Mouse (Mus musculus): ENCODE results near the gene Dennd1a. TPM values are rescaled to one million over a fixed set of nuclear protein-coding genes. Genes with fewer than 3 reads are reported as not detected.

Dennd1a gene
- 44.5 and 47.8 TPM in 2 replicates for polyA plus RNA-seq (2012; rRNA removed)

- DNase-seq (ENCODE audit: extremely low spot score in 1 of 2, low spot score in 1 of 2), result peak; percentile 40 to 81
Observed at GRCm38 (mm10) chr2:38286733-38287551, at the start of gene Dennd1a. TSS of gene Dennd1a (minus strand) at chr2:38287390.

DNA sequence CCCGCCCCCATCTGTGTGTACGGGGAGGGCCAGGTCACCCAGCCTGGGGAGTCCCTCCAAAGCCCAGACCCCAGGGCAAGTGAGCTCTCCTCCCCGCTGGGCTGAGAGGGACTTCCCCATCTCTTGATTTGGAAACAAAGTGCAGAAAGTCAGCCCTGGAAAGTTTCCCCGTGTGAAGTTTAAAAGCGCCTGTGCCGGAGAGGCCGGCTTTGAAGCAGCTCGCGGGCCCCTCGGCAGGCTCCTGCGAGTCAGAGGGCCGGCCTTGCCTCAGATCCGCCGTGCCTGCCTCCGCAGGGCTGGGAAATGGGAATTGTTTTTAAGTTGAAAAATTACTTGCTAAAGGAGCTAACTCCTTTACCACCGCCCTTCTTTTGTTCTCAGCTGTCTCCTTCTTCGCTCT lies 49.4 kb upstream of the Dennd1a start:
- no peak for DNase-seq (ENCODE audit: extremely low spot score in 1 of 2, low spot score in 1 of 2)

DNA sequence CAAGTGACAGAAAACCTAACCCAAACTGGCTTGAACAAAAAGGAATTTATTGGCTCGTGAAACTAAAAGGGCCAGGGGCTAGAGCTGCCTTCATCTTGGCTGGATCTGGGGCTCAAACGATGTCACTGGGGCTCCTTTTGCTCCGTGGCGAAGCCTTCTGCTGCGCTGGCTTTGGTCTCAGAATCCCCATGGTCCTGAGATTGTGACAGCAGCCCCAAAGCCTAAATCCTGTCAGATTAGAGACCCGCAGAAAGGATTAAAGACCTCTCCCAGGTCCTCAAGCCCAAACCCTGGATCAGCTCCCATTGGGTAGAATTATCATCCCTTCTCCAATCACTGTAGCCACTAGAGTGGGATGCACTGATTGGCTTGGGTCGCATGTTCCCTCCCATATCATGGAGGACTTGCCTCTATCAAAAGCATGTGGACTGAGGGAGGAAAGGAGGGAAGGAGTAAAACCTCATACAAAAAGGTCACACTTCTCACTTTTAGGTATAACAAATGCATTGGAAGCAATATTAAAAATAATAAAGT lies 46.5 kb upstream of the Dennd1a start:
- DNase-seq (ENCODE audit: extremely low spot score in 1 of 2, low spot score in 1 of 2), result no peak

DNA sequence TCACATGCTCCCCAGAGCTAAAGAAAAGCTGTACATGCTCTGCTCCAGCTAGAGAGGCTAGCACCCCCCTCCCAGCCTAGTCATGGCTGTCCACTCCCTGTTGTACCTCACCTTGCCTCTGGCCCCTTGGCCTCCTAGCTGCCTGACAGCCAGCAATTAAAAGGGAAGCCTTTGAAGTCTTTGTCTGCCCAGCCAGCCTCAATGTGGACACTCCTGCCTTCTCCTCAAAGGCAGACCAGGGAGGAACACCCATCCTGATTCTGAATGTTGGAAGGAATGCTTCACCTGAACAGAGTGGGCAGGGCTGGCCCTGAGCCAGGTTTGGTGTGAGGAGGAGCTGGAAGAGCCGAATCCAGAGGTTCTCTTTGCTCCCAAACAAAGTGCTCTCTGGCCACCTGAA lies 39.5 kb upstream of the Dennd1a start:
- DNase-seq (ENCODE audit: extremely low spot score in 1 of 2, low spot score in 1 of 2), result no peak

GRCm38 (mm10) chr2:38323380-38323779 lies 36.2 kb upstream of the Dennd1a start:
- DNase-seq (ENCODE audit: extremely low spot score in 1 of 2, low spot score in 1 of 2), result no peak

GRCm38 (mm10) chr2:38320911-38321310 lies 33.7 kb upstream of the Dennd1a start:
- DNase-seq (ENCODE audit: extremely low spot score in 1 of 2, low spot score in 1 of 2), result no peak

GRCm38 (mm10) chr2:38319086-38319485 lies 31.9 kb upstream of the Dennd1a start:
- DNase-seq (ENCODE audit: extremely low spot score in 1 of 2, low spot score in 1 of 2), result no peak

DNA sequence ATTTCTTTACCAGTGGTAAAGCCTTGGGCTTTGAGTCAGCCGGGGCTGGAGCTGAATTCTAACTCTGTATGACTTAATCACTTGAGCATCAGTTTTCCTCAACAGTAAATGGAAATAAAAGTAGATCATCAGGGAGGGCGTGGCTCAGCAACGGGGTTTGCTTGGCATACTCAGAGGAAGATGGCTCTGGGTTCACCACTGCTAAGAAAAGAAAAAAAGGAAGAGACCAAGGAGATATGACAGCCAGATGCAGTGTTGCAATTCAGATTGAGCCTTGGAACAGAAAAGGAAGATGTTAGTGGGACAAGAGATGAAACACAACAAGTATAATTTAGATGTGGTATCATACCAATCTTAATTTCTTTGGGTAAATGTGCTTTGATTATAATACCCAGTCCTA lies 26.2 kb upstream of the Dennd1a start:
- DNase-seq (ENCODE audit: extremely low spot score in 1 of 2, low spot score in 1 of 2), result no peak

DNA sequence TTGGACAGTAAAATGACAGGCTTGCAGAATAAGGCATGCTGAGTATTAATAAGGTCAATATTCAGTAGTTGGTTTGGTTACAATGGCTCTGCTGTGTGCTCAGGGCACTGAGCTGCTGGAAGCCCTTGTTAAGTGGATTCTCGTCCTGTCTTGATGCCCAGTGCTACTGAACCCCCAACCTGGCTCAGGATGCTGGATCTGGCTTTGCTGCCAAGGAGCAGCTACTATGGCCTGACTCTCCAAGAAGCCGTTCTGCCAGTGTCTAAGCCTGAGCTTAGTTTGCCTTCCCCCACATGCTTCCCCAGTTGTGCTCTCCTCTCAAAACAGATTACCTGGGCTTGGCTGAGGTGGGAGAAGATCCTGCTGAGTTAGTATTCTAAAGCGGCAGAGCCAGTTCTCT lies 25.7 kb upstream of the Dennd1a start:
- no peak for DNase-seq (ENCODE audit: extremely low spot score in 1 of 2, low spot score in 1 of 2)

GRCm38 (mm10) chr2:38305152-38305551 lies 18.0 kb upstream of the Dennd1a start:
- no peak for DNase-seq (ENCODE audit: extremely low spot score in 1 of 2, low spot score in 1 of 2)

DNA sequence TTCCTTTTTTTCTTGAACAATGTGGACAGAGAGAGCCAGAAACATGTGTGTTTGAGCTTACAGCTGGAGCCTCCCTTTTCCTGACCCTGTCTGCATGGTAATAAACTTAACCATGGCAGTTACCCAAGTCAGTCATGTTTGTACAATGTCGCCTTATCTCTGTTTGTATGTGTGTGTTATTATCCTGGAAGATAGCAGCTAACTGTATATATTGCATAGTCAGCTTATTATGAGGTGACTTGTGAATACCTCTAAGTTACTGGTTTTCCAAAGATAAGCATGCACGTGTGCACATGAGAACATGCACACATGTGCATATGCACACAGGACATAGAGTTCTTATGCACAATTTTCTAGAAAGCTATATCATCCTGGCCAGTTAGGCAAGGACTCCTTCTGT lies 13.8 kb upstream of the Dennd1a start:
- no peak for DNase-seq (ENCODE audit: extremely low spot score in 1 of 2, low spot score in 1 of 2)

- no peak for DNase-seq (ENCODE audit: extremely low spot score in 1 of 2, low spot score in 1 of 2)
Observed at GRCm38 (mm10) chr2:38295939-38296338, 8.7 kb upstream of the Dennd1a start.

GRCm38 (mm10) chr2:38291526-38291925 lies 4.3 kb upstream of the Dennd1a start:
- no peak for DNase-seq (ENCODE audit: extremely low spot score in 1 of 2, low spot score in 1 of 2)

- no peak for DNase-seq (ENCODE audit: extremely low spot score in 1 of 2, low spot score in 1 of 2)
Observed at GRCm38 (mm10) chr2:38288226-38288625, 1.0 kb upstream of the Dennd1a start.

GRCm38 (mm10) chr2:38286433-38286732 lies 807 bp downstream of the Dennd1a start:
- peak in 1 of 2 experiments; percentile 4 for DNase-seq (ENCODE audit: extremely low spot score in 1 of 2, low spot score in 1 of 2)

GRCm38 (mm10) chr2:38285781-38286432 lies 1.3 kb downstream of the Dennd1a start:
- no peak for DNase-seq (ENCODE audit: extremely low spot score in 1 of 2, low spot score in 1 of 2)

GRCm38 (mm10) chr2:38283961-38284360 lies 3.2 kb downstream of the Dennd1a start:
- no peak for DNase-seq (ENCODE audit: extremely low spot score in 1 of 2, low spot score in 1 of 2)

- DNase-seq (ENCODE audit: extremely low spot score in 1 of 2, low spot score in 1 of 2), result no peak
Observed at GRCm38 (mm10) chr2:38280376-38280775, 6.8 kb downstream of the Dennd1a start.

DNA sequence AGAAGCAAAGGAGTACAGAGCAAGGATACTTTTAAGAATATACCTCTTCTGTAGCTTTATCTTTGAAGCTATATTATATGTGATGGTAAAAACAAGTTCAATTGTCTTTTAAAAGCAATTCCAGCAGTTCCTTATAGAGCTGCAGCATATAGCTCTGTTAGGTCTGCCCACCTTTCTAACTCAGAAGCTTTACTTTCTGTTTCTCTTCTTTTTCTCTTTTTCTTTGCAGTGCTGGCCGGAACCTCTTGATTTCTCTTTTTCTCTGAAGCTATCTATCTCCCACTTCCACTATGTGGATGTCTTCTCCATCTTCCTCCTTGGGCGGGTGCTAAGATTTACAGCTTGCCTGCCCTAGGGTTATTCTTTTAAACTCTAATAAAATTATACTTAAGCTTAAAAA lies 12.2 kb downstream of the Dennd1a start:
- no peak for DNase-seq (ENCODE audit: extremely low spot score in 1 of 2, low spot score in 1 of 2)

- no peak for DNase-seq (ENCODE audit: extremely low spot score in 1 of 2, low spot score in 1 of 2)
Observed at GRCm38 (mm10) chr2:38263653-38264052, 23.5 kb downstream of the Dennd1a start.

DNA sequence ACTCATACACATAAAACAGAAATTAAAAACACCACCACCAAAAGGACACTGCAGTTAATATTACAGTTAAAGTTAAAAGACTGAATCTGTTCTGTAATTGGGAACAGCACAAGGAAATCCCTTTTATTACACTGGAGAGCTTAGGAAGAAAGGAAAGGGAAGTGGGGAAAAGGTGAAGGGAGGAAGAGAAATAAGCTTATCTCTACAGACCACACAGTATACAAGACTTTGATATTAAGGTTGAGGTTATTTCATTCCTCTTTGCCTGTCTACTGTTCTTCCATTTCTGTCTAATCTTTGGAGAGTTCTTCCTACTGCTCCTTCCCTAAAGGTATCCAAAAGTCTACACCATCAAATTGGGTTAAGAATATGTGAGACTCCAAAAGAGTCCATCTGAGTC lies 28.1 kb downstream of the Dennd1a start:
- no peak for DNase-seq (ENCODE audit: extremely low spot score in 1 of 2, low spot score in 1 of 2)

DNA sequence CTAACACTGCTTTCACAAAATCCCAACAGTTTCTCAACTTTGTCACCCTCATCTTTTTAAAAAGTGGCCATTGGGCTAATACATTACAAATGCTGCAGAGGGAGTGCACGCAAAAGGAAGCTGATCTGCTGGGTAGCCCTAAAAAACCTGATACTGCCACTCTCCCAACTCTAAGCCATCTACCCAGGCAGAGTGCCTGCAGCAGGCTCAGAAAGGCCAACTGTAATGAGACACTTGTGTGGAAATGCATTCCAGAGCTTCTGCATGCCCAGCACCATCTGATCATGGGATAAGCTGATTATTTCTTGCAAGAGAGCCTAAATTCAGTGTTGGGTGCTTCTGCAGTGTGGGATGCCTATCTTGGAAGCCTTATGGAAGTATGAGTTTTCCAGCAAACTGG lies 49.6 kb downstream of the Dennd1a start:
- DNase-seq (ENCODE audit: extremely low spot score in 1 of 2, low spot score in 1 of 2), result no peak

All from frontal cortex, adult 2 months (tissue).